Mouse (Mus musculus) urinary bladder, postnatal 10 days (tissue): ENCODE measurements around the gene Apod.
"Not testable (repeated sequence)": the region's sequence is repeated elsewhere in the genome, so short reads cannot be mapped to it uniquely, and the experiment has no call there.

Experiments used
- DNase-seq: peaks from one replicate; pipeline ENCODE4 v3.0.0; 2022; ENCODE audit warnings: low spot score

Apod gene

GRCm38 (mm10) chr16:31314497-31315233, at the start of gene Apod:
Gene Apod (minus strand): TSS chr16:31314808.
- no peak for DNase-seq

DNA sequence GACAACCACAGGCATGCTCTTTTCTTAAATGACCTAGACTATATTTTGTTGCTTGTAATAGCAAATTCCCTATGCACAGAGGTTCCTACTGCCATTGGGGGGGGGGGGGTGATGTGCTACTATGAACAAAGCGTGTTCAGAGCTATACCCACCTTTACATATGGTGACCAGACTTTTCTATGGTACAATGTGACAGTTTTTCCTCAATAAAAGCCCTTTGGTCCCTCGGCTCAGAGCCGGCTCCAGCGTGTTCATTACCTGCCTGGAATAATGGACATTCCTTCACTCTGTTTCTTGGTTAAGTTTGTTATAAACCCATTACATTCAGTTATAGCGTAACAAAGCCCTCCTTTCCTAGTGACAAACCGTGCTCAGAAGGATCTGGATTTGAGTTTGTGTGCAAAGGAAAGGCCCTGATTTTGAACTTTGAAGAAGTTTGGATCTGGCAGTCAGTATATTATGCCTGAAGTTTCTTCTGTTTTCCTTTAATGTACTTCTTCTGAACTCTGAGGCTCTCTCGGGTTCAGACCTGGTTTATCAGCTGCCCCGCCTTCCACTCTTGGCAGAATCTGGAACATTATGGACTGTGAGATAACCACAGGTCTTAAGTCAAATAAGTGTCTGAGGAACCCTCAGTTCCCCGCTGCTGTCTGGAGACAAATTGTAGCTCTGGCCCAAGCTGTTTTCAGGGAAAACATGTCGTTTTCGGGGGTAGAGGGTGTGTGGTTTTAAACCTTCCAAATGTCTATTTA, 49.3 kb upstream of the Apod start:
- no peak for DNase-seq

DNA sequence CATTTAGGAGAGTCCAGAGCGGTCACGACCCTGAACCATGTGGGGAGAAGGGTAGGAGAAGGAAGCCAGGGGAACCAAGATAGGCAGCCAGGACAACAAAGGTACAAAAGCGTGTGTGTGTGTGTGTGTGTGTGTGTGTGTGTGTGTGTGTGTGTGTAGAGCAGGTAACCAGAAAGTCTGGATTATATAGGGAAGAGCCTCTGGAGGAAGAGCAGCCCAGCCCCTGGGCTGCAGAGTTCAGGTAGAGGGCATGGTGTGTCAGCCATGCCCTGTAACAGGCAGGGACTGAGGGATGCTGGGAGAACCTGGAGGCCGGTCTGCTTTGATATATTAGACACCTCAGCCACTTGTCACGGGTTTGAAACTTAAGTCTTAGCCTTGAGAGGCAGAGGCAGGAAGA, 44.9 kb upstream of the Apod start:
- DNase-seq, result no peak

GRCm38 (mm10) chr16:31358991-31359390, 44.4 kb upstream of the Apod start:
- DNase-seq, result no peak

DNA sequence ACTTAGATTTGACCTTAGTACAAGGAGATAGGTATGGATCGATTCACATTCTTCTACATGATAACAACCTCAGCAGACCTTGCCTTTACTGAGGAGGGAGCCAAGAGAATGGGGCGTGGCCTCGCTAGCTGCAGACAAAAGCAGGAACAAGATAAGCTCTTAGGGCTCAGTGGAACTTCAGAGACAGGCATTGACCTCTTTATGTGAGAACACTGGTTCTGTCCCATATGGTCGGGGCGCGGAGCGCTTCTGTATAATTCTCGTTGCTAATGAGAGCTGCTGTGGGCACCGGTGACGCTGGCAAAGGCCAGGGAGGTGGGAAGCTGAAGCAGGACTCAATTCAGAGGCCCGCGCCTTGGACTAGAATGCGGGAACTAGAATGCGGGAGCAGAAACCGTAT, 44.0 kb upstream of the Apod start:
- no peak for DNase-seq

- DNase-seq, result no peak
These were observed 41.3 kb upstream of the Apod start for GRCm38 (mm10) chr16:31355882-31356281.

DNA sequence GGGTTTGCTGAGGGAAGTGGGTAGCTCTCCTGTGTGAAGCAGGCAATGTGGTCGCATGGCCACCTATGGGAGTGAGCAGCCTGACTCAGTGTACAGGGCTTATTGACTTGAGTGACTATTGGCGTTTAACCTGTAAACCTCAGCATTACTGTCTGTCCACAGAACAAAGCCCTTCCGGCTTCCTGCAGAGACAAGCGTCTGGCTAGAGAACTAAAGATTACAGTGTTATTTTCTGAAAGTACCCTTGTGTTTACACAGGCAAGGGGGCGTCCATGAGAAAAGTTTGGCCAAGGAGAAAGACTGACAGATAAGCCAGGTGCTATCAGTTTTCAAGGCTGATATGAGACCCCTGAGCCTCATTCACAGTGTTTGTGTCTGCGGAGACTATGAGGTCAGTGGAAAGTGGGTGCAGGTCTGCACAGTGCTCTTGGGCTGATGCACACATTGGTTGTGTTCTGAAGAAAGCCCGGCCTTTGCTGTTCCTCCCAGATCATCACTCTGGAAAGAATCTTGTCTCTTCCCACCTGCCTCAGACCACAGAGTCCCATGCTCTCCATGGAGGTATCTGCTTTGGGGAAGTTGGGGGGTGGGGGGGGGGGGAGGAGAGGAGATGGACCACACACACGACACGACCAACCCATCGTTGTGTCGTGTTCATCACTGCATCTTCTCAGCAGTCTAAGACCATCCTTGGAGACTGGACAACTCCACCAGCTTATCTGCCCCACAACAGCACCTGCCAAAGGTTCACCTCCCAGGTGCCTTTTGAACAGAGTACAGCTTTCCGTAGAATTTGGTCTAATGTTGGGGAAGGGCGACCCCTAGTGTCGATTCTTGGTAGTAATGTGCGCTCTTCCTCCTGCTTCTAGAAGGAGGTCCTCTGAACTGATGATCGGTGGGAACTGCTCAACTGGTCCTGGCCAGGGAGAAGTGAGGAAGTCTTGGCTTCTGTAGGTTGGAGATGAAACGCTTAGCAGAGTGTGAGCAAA, 40.0 kb upstream of the Apod start:
- DNase-seq, result no peak

GRCm38 (mm10) chr16:31352996-31353395, 38.4 kb upstream of the Apod start:
- DNase-seq, result no peak

GRCm38 (mm10) chr16:31347581-31347980, 33.0 kb upstream of the Apod start:
- DNase-seq, result no peak

DNA sequence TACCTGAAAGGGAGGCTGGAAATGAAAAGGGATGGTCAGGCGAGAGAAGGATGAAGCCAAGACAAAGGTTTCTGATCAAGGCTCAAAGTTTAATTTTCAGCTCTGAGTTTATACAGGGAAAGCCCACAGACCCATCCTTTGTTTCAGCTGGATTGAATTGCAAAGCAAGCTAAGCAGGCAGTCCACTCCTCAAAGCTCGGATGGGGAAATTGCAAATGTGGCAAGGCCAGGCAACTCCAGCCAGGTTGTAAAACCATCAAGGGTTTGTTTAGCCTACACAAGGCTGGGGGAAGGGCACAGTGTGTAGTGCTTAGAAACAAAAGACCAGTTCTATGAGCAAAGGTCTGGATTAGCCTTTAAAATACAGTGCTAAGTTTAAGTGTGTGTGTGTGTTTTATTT, 28.4 kb upstream of the Apod start:
- no peak for DNase-seq

DNA sequence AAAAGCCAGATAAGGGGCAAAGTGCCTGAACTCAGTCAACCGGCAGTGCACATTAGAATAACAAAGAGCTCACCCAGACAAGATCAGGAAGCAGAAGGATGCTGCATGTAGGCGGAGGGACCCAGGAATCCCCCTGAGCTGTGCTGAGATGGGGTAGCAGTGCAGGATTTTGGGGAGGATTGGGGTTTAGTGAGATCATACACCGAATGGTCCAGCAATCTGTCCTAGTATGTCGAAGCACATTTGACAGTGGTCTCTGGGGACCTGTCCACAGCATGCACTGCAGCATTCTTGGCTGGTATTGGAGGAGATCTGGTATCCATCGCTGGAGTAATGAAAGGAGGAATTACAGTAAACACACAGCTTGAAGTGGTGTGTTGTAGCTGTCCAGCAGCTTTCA, 27.9 kb upstream of the Apod start:
- DNase-seq, result no peak

GRCm38 (mm10) chr16:31339332-31339731, 24.7 kb upstream of the Apod start:
- DNase-seq, result no peak

GRCm38 (mm10) chr16:31337956-31338355, 23.3 kb upstream of the Apod start:
- no peak for DNase-seq

- no peak for DNase-seq
These were observed 20.2 kb upstream of the Apod start for GRCm38 (mm10) chr16:31334796-31335195.

- no peak for DNase-seq
These were observed 18.0 kb upstream of the Apod start for GRCm38 (mm10) chr16:31332586-31332985.

DNA sequence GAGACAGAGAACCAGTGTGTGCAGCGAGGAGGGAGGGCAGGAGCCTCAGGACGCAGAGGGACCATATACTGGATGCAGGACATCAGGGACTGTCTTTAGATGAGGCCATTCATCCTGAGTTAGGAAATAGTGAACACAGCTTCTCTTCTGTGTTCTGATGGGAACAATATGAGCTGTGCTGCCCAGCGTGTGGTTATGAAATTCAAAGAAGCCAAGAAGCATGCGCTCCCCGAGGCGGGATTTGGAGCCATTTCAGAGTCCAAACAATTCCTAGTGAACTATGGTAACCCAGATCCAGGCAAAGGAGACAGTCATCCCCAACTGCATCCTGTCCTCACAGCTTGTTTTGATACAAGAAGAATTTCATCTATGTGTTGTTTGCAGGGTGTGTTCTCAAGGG, 16.4 kb upstream of the Apod start:
- not testable (repeated sequence) for DNase-seq

- no peak for DNase-seq
These were observed 15.1 kb upstream of the Apod start for GRCm38 (mm10) chr16:31329668-31330067.

DNA sequence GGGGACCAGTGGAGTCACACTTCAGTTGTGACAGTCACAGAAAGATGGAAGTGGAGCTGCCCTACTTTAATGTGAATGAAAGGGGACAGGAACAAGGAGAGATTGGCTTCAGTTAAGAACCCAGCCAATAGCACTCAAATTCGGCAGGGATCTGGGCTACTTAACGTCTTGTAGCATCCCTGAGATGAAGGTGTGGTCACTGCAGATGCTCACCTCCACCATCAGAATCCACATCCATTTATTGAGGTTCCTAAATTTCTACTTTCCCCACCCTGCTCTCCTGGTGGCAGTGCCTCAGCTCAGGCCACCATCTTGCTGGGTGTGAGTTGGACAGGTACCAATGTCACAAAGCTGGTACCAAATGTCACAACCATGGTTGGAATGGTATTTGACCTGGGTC, 13.3 kb upstream of the Apod start:
- DNase-seq, result no peak

DNA sequence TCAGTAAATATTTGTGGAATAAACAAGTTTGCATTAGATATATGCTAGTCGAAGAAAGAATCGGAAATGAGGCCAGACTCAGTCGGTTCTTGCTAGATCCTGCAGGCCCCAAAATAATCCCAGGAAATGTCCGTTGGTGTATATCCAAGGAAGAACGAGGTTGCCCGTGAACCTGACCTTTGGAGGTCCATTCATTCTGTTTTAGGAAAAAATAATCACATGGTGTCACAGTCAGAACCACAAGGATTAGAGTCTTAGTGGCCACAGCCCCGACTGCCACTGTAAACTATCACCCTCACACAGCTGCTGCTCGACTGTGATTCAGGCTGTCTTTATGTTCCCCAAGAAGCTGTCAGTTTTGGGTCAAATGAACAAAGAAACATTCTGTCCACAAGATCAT, 12.8 kb upstream of the Apod start:
- no peak for DNase-seq

DNA sequence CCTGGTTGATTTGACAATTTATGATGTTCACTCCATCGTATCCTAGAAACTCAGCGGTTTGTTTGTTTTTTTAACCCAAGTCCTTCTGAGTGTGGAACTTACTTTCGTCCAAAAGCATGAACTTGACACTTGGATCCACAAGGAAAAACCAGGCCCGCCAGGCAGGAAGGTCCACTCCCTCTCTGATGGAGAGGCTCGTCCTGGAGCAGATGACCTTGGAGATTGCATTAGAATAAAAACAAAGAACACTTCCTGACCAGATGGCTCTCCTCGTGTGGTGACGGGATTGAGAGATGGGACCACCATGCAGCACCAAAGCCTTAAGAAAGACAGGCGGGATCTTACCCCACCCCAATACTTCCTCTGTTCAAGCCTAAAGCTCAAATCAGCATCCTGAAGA, 12.1 kb upstream of the Apod start:
- no peak for DNase-seq

- no peak for DNase-seq
These were observed 11.4 kb upstream of the Apod start for GRCm38 (mm10) chr16:31325966-31326365.

DNA sequence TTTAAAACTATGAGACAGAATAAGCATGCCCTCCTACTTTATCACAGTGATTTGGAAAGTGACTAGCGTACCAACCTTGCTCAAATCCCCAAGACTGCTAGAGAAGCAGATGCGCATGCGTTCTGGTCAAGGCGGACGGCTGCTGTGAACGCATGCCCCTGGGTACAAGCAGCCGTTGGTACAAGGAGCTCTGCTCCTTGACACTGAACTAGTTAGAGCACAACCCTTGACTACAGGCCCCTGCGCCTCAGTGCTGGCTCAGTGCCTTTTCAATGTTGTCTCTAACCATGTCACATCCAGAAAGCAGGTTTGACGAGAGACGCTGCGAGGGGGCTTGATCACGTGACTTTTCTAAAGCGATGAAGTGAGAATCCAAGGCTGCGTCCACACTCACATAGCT, 10.5 kb upstream of the Apod start:
- no peak for DNase-seq

GRCm38 (mm10) chr16:31321501-31321900, 6.9 kb upstream of the Apod start:
- no peak for DNase-seq
